Mouse (Mus musculus) embryonic facial prominence, embryonic 10.5 days (tissue): ENCODE results near the gene Lrrc4. TPM values are rescaled to one million over a fixed set of nuclear protein-coding genes. Genes with fewer than 3 reads are reported as not detected.

Experiments used
- DNase-seq: peaks from one replicate; pipeline ENCODE4 v3.0.0-alpha.2; 2017; ENCODE audit warnings: low spot score
- H3K27ac ChIP-seq: fragments of 300-500 bp; sonication (generic); replicated peaks from 2 replicates; pipeline ENCODE4 v1.5.1; 2016; ENCODE audit warnings: mild to moderate bottlenecking
- H3K27me3 ChIP-seq: fragments of 300-500 bp; sonication (generic); replicated peaks from 2 replicates; pipeline ENCODE4 v1.6.1; 2016; ENCODE audit warnings: low read depth, mild to moderate bottlenecking; ENCODE audit not compliant: poor library complexity, severe bottlenecking
- H3K36me3 ChIP-seq: fragments of 300-500 bp; sonication (generic); replicated peaks from 2 replicates; pipeline ENCODE4 v1.6.1; 2016; ENCODE audit warnings: mild to moderate bottlenecking, moderate library complexity
- H3K4me1 ChIP-seq: fragments of 300-500 bp; sonication (generic); 2 replicates; pipeline ENCODE4 v1.6.1; 2016
- H3K4me3 ChIP-seq: fragments of 300-500 bp; sonication (generic); 2 replicates; pipeline ENCODE4 v1.5.1; 2016; ENCODE audit warnings: mild to moderate bottlenecking, moderate library complexity
- H3K9me3 ChIP-seq: fragments of 300-500 bp; sonication (generic); 2 replicates; pipeline ENCODE4 v1.6.1; 2016; ENCODE audit warnings: mild to moderate bottlenecking
- WGBS: fragments of 180-500 bp; shearing (Covaris S2); methylation state at CpG from one replicate; pipeline ENCODE4 v1.1.7; 2016; 5-methylcytosine and 5-hydroxymethylcytosine counted together
- polyA plus RNA-seq: library from polyadenylated mRNA; unstranded; fragments of >200 nt; fragmentation: Nextera tagmentation; extraction: Ambion mirVana; gene quantifications from 2 replicates; pipeline ENCODE4 v1.2.1, GENCODE M21; 2016

The Lrrc4 gene
- polyA plus RNA-seq, 1 experiment from 2014 or later, result 0.79 TPM

DNA sequence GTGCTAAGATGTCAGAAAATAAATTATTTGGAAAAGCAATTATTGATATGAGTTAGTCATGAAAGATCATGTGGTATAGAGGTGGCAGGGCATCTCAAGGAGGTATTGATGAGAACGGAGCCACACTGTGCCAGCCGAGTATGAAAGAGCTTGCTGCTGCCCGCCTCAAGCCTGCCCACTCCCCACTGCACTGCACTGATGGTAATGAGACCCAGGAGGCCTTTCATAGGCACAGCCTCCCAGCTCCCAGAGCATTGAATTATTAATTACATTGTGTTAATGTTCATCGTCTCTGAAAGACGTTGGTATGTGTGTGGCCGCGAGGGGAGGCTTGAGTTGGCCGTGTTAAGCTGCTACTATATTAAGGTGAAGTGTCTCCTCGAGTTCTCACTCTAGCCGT lies 33.6 kb upstream of the Lrrc4 start:
- WGBS, result 88% methylated on average over 10 of the region's 10 CpGs
- Histone ChIP-seq H3K4me3 (no peak overlapping the region), H3K27ac (no peak overlapping the region), H3K9me3 (no peaks in the 10 kb centered on the region), H3K27me3 (no peaks in the 10 kb centered on the region), H3K36me3 (peaks cover 4% of the 10 kb centered on the region; the same call in 1 of the 2 replicates), H3K4me1 (peaks cover 20% of the 10 kb centered on the region)
- no peak for DNase-seq

DNA sequence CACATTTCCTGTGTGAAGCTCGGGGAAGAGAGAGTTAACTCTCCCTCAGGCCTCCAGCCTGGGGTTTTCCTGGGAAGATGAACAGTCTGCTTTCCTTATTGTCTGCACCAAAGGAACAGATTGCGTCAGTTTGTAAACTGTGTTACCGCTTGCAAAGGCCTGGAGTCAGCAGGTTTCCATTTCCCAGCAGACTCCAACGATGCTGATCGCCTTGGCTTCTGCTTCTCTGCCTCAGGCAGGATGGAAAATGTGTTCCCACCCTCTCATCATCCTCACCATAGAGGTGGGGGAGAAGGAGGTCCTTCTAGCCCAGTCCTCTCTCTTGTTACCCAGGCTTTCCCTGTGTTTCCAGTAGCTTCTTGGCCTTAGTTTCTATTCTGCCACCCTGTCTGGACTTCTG lies 33.1 kb upstream of the Lrrc4 start:
- Histone ChIP-seq H3K4me1 (peaks cover 24% of the 10 kb centered on the region), H3K27me3 (no peaks in the 10 kb centered on the region), H3K36me3 (peaks cover 4% of the 10 kb centered on the region; the same call in 1 of the 2 replicates), H3K27ac (no peak overlapping the region), H3K9me3 (no peaks in the 10 kb centered on the region), H3K4me3 (no peak overlapping the region)
- DNase-seq, result no peak
- 57% methylated on average over 5 of the region's 5 CpGs for WGBS

DNA sequence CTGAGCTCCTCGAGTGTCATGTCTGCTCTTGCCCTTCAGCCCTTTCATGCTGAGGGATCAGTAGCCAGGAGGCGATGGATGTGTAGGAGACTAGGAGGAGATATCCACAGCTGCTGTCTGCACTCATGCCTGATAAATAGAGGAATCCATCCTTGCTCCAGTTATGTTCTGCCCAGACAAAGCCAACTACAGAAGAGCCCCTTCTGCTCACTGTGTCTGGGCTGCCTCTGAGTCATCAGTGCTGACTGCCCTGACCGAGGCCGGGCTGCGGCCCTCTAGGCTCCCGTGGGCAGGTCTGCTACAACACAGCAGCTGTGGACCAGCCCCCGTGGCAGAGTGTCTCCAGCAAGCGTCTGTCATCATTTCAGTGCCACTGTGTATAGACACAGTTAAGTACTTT lies 30.8 kb upstream of the Lrrc4 start:
- H3K4me1 ChIP-seq, result peaks cover 25% of the 10 kb centered on the region
- H3K27ac ChIP-seq, result no peak overlapping the region
- no peaks in the 10 kb centered on the region for H3K27me3 ChIP-seq
- no peaks in the 10 kb centered on the region for H3K36me3 ChIP-seq
- DNase-seq, result no peak
- WGBS, result 78% methylated on average over 8 of the region's 8 CpGs
- H3K9me3 ChIP-seq, result no peaks in the 10 kb centered on the region
- no peak overlapping the region for H3K4me3 ChIP-seq

DNA sequence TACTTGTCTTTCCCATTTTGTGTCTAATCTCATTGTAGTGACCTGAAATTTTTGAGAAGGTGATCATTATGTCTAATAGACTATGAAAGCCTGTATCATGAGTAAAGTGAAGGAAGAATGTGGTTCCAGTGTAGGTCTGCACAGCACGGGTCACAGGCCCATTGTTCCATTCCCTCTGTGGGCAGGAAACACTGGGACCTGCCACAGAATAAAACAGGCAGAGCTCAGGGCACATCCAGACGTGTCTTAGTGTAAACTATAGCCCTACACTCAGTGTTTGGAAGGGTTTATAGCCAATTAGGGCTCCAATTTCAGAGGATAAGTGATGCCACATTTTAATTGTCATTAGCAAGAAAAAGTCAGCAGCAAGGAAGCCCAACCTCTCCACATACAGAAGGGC lies 29.4 kb upstream of the Lrrc4 start:
- 32% methylated on average over 2 of the region's 2 CpGs for WGBS
- no peaks in the 10 kb centered on the region for H3K27me3 ChIP-seq

DNA sequence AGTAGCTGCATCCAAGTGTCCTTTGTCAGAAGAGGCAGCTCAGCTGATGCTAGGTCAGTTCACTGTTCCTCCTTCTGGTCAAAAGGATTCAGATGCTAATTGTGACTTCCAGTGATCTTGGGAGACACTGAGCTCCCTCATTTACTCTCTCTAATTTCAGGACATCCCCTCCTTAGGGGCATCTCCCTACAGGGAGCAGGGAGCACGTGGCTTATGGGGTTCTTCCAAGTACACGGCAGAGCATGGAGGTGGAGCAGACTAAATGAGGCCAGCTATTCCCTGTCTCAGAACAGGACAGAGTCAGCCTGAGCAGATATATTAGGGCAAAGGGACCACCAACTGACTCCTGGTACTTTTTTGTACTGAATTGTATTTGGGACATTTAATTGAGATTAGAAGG lies 28.9 kb upstream of the Lrrc4 start:
- no peaks in the 10 kb centered on the region for H3K27me3 ChIP-seq
- WGBS, result 37% methylated on average over 2 of the region's 2 CpGs
- DNase-seq, result no peak
- H3K36me3 ChIP-seq, result no peaks in the 10 kb centered on the region
- H3K4me3 ChIP-seq, result no peak overlapping the region
- no peak overlapping the region for H3K27ac ChIP-seq
- peaks cover 37% of the 10 kb centered on the region for H3K4me1 ChIP-seq
- H3K9me3 ChIP-seq, result no peaks in the 10 kb centered on the region

More for the DNA sequence above, 29.4 kb upstream of the Lrrc4 start:
- Histone ChIP-seq H3K27ac (no peak overlapping the region), H3K4me3 (no peak overlapping the region), H3K36me3 (no peaks in the 10 kb centered on the region), H3K4me1 (peaks cover 34% of the 10 kb centered on the region), H3K9me3 (no peaks in the 10 kb centered on the region)
- no peak for DNase-seq

DNA sequence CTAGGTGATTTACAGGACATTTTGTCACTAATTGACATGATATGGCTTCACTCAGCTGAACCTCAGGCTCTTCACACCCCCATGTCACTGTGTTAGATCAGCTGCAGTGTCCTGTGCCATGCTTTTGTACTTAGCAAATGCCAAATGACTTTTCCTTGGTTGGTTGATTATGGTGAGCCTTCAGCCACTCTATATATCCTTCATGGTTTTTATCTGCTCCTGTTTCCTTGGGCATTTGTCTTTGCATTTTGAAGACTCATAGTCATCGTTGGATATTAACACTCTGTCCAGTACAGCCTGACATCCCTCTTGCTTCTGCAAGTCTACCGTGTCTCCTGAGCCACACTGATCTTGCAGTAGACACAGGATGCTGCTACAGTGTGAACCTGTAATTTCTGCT lies 27.5 kb upstream of the Lrrc4 start:
- H3K36me3 ChIP-seq, result no peaks in the 10 kb centered on the region
- DNase-seq, result no peak
- WGBS, result 94% methylated on average over 2 of the region's 2 CpGs
- no peak overlapping the region for H3K4me3 ChIP-seq
- H3K27ac ChIP-seq, result no peak overlapping the region
- no peaks in the 10 kb centered on the region for H3K27me3 ChIP-seq
- peaks cover 45% of the 10 kb centered on the region for H3K4me1 ChIP-seq
- no peaks in the 10 kb centered on the region for H3K9me3 ChIP-seq

DNA sequence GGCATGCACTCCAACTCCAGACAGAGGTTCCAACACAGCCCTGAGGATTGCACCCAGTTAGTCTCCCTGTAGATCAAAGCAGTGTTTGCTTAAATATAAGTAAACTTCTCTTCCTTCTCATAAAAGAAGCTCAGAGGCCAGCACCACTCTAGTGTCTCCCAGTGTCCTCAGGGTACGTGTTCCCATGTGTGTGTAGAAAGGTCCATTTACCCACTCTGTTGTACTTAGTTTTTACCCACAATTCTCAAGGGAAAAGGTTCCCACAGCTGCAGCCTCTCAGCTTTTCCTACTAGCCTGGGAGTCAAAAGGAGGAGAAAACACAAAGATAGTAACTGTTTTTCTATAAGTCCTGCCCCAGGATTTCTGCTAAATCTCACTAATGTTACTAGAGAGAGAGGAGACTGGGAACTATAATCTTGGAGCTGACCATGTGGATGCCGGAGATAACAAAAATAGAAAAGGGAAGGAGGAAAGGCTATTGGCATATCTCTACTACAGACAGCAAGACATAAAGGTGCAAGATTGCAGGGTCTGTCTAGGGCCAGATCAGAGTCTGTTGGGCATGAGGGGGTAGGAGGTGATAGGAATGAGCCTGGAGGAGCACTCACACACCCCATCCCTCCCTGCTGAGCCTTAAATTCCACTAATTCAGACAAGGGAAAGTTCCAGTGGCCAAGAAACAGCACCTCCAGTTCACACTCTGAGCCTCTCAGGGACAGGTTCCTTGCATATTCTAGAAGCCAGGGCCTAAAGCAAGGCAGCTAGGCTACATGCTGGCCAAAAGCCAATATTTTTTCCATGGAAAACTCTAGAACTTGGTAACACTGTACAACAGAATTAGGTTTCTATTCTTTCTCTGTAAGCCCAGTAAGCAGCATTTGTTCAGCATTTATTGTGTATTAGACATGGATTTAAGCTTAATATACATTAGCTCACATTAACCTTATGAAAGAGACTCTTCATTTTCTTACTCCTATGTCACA lies 25.9 kb upstream of the Lrrc4 start:
- Histone ChIP-seq H3K4me3 (no peak overlapping the region), H3K4me1 (peaks cover 56% of the 10 kb centered on the region), H3K27ac (no peak overlapping the region), H3K27me3 (no peaks in the 10 kb centered on the region), H3K36me3 (no peaks in the 10 kb centered on the region), H3K9me3 (no peaks in the 10 kb centered on the region)
- WGBS, result 69% methylated on average over 2 of the region's 2 CpGs
- DNase-seq, result no peak

DNA sequence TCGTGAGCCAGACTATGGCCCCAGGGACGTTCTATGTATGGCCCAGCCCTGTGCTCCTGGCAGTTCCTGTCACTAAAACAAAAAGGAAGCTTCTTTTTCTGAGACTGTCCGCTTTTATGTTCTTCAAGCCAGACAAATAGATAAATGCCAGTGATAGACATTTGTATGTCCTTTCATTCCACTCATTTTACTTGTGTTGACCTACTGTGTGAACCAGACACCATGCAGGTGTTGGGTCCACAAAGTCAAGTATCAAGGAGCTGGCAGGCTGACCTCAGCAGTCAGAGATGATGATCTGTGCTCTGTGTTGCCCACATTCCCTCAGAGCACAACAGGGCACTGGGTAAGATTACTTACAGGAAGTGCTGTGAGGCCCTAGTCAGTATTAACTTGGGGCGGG lies 25.2 kb upstream of the Lrrc4 start:
- Histone ChIP-seq H3K4me1 (peaks cover 56% of the 10 kb centered on the region), H3K27ac (no peak overlapping the region), H3K9me3 (no peaks in the 10 kb centered on the region), H3K27me3 (no peaks in the 10 kb centered on the region), H3K4me3 (no peak overlapping the region), H3K36me3 (no peaks in the 10 kb centered on the region)
- 82% methylated on average over 4 of the region's 4 CpGs for WGBS
- DNase-seq, result no peak

DNA sequence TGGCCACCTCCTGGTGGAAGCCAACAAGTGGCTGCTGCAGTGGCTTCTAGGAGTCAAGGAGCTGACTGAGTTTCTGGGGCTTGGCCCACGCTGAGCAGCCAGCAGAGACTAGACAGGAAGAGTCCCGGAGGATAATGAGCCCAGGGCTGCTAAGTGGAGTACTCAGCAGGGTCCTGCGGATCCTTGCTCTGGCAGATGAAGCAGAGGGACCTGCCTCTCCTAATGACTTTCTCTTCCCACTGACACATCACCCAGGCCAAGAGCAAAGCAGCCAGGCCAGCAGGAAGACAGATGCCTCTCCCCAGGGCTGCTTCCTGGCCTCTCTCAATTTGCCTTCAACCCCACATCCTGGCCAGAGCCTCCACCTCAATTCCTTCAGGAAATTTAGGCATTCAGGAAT lies 23.9 kb upstream of the Lrrc4 start:
- H3K27ac ChIP-seq, result peak overlapping the region; percentile 41; the same call in 1 of the 2 replicates
- H3K4me3 ChIP-seq, result no peak overlapping the region

DNA sequence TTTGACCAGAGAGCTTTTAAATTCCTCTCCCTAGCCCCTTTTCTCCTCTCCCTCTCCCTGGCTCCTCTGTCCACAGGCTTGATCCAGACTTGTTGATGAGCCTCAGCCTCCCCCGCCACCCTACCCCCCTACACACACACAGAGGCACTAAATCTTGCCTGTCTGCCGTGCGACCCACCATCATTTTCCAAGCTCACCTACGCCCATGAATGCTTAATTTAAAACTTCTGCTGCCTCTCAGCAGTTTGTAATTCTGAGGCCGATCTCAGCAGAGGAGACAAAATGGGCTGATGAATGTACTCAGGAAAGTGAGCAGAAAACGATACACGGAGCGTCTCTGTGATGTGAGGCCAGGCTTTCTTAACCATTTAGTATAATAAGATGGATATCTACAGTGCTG lies 23.1 kb upstream of the Lrrc4 start:
- H3K27me3 ChIP-seq, result no peaks in the 10 kb centered on the region
- no peaks in the 10 kb centered on the region for H3K36me3 ChIP-seq
- no peak overlapping the region for H3K4me3 ChIP-seq
- H3K4me1 ChIP-seq, result peaks cover 38% of the 10 kb centered on the region
- WGBS, result 51% methylated on average over 8 of the region's 8 CpGs
- no peak overlapping the region for H3K27ac ChIP-seq
- DNase-seq, result no peak
- no peaks in the 10 kb centered on the region for H3K9me3 ChIP-seq

More for the DNA sequence above, 23.9 kb upstream of the Lrrc4 start:
- H3K4me1 ChIP-seq, result peaks cover 43% of the 10 kb centered on the region
- DNase-seq, result no peak
- no peaks in the 10 kb centered on the region for H3K9me3 ChIP-seq
- no peaks in the 10 kb centered on the region for H3K27me3 ChIP-seq
- H3K36me3 ChIP-seq, result no peaks in the 10 kb centered on the region
- 12% methylated on average over 3 of the region's 3 CpGs for WGBS

DNA sequence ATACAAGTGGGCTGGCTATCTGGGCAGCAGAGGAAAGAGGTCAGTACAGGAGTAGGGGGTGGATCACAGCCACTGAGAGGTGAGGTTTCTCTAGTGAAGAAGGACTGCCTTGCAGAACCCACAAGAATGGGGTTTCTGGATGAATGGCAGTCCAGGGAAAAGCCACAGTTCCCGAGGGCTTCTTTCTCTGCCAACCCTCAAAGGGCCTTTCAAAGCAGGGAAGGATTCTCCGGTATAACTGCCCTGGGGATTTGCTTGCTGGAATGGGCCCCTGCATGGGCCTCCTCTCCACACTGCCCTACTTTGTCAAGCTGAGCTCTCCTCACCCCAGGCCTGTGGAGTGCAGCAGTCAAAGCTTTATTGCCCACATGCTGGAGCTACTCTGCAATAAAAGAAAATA lies 22.1 kb upstream of the Lrrc4 start:
- WGBS, result 10% methylated on average over 2 of the region's 2 CpGs
- Histone ChIP-seq H3K4me1 (peaks cover 47% of the 10 kb centered on the region), H3K27ac (peak overlapping the region; percentile 48), H3K36me3 (no peaks in the 10 kb centered on the region), H3K4me3 (no peak overlapping the region), H3K27me3 (no peaks in the 10 kb centered on the region), H3K9me3 (no peaks in the 10 kb centered on the region)
- no peak for DNase-seq

DNA sequence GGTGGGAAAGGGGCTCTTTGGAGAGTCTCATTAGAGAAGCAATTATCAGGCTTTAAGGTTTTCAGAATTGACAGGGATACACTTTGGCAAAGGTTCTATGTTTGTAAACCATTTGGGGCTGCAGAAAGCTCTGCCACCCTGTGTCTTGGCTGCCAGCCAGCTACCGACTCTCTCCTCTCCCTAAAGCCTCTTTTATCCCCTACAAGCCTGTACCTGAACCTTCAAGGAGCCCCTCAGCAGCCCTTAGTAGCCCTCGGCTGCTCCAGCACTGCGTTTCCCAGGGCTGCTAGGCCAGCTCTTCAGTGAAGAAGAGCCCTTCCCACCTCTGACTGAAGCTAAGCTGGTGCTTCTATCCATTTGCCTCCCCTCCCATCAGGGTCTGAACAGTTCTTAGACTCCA lies 21.6 kb upstream of the Lrrc4 start:
- no peak for DNase-seq
- no peaks in the 10 kb centered on the region for H3K9me3 ChIP-seq
- peaks cover 52% of the 10 kb centered on the region for H3K4me1 ChIP-seq
- H3K27me3 ChIP-seq, result no peaks in the 10 kb centered on the region
- H3K36me3 ChIP-seq, result no peaks in the 10 kb centered on the region
- 46% methylated on average over 3 of the region's 3 CpGs for WGBS
- no peak overlapping the region for H3K4me3 ChIP-seq
- H3K27ac ChIP-seq, result peak overlapping the region; percentile 48

DNA sequence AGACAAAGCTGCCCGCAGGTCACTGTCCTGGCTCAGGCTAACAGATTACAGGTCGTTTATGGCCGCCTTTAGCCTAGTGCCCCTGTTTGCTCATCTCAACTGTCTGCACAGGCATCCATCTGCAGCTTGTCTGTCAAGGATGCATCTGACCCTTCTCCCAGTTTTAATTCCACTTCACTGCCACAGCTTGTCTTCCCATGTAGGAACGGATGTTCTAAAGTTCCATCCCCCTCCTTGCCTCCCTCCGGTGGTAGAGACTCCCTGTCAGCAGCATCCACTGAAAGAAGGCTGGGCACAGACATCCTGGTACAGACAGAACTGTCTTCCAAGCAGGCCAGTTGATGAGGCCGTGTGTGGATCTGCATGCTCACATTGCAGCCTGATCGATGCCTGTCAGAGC lies 20.8 kb upstream of the Lrrc4 start:
- H3K4me3 ChIP-seq, result no peak overlapping the region
- H3K9me3 ChIP-seq, result no peaks in the 10 kb centered on the region
- no peaks in the 10 kb centered on the region for H3K36me3 ChIP-seq
- H3K27ac ChIP-seq, result no peak overlapping the region
- peaks cover 59% of the 10 kb centered on the region for H3K4me1 ChIP-seq
- H3K27me3 ChIP-seq, result no peaks in the 10 kb centered on the region
- WGBS, result 76% methylated on average over 7 of the region's 7 CpGs
- no peak for DNase-seq
